Mouse (Mus musculus): Measurements from ENCODE around the gene Ttc21a.
"Not testable (repeated sequence)": the region's sequence is repeated elsewhere in the genome, so short reads cannot be mapped to it uniquely, and the experiment has no call there.

The Ttc21a gene

DNA sequence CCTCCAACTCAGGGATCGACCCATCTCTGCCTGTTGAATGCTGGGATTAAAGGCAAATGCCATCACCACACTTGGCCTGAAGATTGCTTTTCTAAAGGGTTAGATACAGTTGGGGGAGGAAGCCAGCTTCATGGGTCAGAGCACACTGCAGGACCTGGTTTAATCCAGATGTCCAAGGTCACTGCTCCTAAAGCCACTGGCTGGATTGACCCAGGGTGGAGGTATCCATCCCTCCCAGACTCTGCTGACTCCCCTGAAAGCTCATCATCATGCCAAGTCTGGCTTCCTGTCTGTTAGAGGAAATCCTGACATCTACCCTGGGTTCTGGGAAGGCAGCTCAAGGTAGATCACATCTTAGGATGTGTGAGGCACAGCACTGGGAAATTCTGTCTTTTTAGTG lies 61.4 kb downstream of the Ttc21a start:
- no peak for DNase-seq (ENCODE audit: low spot score in 2 of 2)

DNA sequence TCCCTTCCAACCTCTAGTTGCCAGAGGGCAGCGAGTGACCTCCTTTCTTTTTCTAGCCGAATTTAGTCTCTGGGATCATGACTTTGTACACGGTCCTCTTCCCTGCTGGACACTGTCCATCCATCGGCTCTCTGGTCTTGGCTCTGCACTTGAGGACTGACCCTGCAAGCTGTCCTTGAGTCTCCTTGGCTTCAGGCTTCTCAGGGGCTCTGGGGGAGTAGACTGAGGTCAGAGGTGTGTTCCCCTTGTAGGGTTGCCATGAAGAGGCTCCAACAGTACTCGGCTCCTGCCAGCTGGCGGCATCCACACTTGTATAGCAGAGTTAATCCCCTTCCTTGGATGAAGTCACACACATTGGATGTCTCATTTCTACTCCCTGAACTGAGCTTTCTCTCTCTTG lies 62.2 kb downstream of the Ttc21a start:
- no peak for DNase-seq (ENCODE audit: low spot score in 2 of 2)

DNA sequence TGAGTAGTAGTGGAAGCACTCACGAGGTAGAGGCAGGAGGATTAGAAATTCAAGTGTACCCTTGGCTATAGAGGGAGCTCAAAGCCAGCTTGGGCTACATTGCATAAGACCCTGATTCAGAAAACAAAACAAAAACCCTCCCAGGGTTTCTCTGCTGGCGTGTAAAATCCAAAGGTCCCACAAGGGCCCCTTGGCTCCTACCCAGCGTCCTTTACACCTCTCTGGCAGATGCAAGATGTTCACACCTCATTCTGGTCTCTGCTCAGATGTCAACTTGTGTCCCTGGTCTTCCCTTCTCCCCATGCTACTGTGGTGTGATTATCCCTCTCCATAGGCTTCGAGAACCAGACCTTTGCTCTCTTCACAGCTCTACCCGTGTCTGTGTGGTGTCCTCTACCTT lies 63.4 kb downstream of the Ttc21a start:
- no peak for DNase-seq (ENCODE audit: low spot score in 2 of 2)

DNA sequence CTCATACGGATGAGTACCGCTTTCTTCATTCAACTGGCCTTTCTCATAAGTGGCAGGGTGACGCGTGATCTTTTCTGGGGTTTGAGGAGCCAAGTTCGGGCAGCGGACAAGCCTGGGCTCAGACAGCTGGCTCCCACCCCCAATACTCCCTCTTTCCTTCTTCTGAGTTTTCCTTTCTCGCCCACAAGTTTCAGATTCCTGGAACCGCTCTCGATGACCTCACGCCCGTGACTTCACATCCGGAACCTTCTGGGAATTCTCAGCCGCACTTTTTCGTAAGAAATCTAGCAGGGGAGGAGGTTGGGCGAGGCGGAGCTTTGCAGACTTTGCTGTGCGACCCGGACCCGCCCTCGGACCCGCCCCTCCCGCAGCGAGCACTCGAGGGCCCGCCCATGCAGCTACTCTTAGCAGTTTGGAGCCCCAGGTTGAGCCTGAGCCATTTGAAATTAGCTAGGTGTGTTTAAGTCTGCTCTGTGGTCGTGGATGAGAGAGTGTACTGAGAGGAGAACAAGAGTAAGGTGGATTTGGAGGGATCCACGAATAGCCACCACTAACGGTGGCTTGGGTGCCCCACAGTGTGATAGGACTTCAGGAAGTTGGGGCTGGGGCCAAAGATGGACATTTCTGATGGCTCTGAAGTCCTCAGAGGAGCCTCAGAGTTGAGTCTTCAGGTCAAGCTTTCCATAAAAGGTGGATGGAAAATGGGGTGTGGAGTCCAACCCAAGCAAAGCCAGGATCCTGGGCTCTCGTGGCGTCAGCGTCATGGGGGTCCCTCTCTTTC lies 64.7 kb downstream of the Ttc21a start:
- DNase-seq (ENCODE audit: low spot score in 2 of 2), result peak; percentile 71 to 73

DNA sequence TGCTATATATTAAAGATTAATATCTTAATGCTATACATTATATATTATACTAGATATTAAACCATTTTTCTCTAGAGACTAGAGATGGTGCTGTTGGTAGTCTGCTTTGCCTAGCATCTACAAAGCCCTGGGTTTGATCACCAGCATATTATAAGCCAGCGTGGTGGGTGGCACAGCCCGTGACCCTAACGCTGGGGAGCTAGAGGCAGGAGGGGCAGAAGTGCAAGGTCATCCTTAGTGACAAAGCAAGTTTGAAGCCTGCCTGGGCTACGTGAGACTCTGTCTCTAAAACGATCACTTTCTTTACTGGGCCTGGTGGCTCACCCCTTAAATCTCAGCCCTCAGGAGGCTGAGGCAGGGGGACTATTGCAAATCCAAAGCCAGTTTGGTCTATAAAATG lies 65.5 kb downstream of the Ttc21a start:
- DNase-seq (ENCODE audit: low spot score in 2 of 2), result no peak

DNA sequence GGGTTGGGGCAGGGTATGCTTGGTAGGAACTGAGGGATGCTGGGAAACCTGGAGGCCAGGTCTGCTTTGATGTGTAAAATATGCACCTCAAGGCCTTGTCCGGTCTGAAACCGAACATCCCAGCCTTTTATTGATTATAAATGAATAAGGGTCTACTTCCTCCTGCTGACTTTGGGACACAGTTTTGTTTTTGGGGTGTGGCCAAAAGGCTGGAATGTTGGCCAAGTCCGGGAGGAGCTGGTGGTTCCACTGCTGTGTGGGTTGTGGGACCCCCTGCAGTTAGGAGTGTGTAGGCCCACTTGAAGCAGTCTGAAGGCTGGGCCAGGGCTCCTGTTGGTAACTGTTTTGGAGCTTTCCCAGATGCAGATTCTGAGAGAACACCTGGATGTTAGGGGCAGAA lies 68.5 kb downstream of the Ttc21a start:
- DNase-seq (ENCODE audit: low spot score in 2 of 2), result no peak

DNA sequence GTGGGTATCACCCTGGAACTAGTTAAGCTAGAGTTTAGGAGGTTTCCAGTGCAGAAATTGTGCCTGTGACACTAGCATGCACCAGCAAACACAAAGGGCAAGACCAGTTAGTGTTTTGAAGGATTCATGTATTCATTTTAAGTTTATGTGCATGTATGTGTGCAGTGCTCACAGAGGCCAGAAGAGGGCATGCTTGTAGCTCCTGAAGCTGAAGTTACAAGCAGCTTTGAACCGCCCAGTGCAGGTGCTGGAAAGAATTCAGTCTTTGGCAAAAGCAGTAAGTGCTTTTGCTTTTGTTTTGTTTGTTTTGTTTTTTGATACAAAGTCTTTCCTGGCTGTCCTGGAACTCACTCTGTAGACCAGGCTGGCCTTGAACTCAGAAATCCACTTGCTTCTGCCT lies 70.4 kb downstream of the Ttc21a start:
- DNase-seq (ENCODE audit: low spot score in 2 of 2), result no peak

DNA sequence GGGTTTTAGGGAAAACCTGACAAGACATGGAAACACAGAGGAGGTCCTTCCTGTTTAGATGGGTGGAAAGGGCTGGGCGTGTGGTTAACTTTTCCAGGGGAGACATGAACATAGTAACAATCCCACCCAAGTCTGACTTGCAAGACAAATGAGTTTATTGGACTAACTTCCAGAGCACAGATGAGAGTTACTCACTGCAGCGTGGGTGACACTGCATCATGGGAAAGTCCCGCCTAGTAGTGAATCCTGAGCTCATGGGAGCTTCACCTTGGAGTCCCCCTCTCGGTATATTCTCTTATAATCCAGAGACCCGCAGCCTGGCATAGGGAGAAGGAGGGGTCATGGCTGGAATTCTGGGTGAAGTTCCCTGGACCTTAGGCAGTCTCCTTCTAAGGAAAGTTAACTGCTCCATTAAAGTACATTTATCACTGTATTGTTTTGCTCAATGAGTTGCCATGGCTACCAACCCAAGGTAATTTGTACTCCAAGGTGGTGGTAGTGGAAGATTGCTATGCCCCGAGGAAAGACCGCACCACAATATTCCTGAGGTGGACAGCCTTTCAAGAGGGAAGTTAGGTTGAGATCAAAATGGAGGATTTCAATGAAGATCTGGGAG lies 71.9 kb downstream of the Ttc21a start:
- DNase-seq (ENCODE audit: low spot score in 2 of 2), result no peak

DNA sequence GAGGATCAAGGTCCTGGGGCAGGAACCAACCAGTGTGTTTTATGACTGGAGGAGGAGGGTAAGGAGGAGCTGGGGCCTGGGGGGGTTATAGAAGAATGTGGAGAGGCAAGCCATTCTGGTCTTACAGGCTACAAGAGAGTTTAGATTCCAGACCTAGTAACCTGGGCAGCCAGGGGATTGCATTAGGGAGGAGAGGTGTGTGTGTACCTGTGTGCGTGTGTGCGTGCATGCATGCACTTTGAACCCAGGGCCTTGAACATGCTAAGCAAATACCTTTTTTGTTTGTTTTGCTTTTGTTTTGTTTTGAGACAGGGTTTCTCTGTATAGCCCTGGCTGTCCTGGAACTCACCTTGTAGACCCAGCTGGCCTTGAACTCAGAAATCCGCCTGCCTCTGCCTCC lies 72.5 kb downstream of the Ttc21a start:
- no peak for DNase-seq (ENCODE audit: low spot score in 2 of 2)

DNA sequence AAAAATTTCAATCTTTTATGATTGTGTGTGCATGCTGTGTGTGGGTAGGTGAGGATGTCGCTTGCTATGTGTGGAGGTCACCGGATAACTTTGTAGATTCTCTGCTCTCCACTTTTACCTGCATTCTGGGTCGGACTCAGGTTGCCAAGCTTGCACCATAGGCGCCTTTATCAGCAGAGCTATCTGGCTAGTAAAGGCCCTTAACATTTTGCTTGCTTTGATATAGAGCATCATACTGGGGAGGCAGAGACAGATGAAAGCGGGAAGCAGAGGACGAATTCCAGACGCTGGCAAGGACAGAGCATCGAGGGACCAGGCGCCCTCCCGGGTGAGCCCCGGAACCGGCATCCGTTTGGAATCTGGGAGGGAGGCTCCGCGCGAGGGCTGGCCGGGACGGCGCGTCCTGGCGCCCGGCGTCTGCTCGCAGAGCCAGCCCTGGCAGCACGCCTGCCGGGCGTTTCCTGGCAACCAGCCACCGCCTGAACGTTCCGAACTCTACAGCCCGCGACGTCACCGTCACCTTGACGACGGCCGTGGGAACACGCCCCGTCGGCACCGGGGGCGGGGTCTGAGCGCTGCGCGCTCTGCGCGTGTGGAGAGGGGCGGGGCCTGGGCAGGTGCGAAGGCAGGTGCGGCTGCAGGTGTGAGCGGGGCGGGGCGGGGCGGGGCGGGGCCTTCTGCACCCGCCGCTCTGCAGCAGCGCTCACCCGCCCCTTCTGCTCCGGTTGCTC lies 73.5 kb downstream of the Ttc21a start:
- DNase-seq (ENCODE audit: low spot score in 2 of 2), result peak; percentile 93 to 96

DNA sequence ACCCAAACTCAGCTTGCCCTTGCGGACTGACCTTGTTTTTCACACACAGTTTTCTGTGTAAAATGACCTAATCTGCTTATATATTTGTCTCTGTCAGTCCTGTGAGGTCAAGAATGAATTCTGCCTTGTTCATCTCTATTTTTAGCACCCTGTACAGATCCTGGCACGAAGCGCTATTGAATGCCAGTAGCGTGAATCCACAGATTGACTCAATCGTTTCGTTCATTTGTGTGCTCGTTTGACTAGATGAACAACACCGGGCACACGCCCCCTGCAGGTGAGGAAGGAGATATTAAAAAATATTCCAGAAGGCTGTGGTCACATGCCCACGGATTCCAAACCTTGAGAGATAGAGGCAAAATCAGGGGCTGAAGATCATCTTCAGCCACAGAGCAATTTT lies 74.1 kb downstream of the Ttc21a start:
- DNase-seq (ENCODE audit: low spot score in 2 of 2), result peak; percentile 46 to 72

DNA sequence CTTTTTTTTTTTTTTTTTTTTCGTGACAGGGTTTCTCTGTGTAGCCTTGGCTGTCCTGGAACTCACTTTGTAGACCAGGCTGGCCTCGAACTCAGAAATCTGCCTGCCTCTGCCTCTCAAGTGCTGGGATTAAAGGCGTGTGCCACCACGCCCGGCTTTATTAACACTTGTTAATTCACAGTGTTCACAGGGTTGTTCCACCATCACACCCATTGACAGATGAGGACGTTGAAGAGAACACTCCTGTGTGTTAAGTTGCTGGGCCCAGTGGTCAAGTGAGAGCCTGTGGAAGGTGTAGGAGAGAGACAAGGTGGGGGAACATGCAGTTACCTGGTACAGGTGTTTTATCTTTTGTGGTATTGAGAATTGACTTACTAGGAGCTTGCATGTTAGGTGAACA lies 74.8 kb downstream of the Ttc21a start:
- DNase-seq (ENCODE audit: low spot score in 2 of 2), result not testable (repeated sequence)

DNA sequence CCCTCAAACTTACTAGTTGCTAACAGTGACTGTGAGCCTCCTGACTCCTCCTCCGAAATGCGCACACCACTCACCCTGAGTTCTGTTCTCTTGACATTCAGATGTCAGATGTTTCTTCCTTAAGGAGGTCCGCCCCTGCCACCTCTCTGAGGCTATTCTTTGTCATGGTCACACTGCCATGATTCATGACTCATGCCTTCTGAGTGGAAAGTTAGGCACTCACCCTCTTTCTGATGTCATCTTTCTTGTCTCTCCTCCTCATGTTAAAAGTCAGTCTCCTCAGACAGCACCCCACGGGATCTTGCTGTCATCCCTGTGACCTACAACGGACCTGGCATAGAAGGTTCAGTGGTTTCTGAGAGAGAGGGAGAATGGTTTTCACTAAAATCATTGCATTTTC lies 75.4 kb downstream of the Ttc21a start:
- no peak for DNase-seq (ENCODE audit: low spot score in 2 of 2)

DNA sequence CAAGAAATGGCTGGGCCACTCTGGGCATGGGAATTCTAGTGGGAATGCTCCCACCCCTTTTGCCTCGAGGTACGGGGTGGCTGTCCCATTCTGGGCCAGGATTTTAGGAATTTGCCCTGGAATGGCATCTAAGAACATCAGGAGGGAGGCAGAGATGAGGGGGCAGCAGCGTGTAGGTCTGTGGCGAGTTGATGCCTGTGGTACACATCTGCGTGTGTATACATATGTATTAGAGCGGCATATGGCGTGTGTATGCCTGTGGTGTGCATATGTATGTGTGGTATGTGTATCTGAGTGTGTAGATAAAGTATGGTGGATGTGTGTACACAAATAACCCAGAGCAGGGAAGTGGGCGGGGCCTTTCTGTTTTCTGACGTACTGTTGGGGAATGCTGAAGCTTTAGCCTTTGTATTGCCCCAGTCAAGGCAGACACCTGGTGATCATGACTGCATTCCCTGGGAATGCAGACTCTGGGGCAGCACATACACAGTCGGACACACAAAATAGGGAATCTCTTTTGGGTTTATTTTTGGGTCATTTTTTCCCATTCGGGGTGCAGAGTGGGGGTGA lies 75.9 kb downstream of the Ttc21a start:
- DNase-seq (ENCODE audit: low spot score in 2 of 2), result no peak

DNA sequence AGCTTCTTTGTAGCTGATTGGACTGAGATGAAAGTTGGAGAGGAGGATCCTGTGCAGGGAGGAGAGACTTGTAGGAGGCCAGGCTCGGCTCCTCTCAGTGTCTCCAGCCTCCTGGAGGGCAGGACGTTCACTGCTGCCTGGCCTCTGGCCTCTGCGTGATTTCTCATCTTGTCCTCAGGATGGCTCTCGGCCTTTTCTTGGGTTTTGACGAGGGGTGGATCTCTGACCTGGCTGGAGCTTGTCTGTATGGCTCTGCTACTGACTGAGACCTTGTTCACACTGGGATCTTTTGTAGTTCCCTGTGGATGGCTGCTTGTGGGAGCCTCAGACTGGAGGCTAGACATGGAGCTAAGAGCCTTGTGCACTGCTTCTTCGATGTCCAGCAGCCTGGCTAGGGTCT lies 77.4 kb downstream of the Ttc21a start:
- DNase-seq (ENCODE audit: low spot score in 2 of 2), result no peak

DNA sequence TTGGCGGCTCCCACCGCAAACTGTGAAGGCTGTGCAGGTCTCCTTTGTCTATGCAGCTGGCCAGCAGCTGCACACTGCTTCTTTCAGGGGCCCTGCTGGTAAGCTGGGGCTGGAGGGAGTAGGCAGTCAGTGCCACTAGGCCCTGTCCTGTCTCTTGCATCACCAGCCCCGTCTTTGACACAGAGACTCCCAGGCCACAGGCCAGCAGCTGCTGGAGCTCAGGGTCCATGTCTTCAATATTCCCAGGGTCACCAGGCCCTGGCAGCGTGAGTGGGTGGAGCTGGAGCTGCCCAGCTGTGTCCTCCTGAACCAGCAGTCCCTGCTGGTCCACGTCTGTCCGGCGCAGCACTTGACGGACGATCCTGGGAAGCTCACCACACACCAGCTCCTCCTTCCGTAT lies 79.5 kb downstream of the Ttc21a start:
- no peak for DNase-seq (ENCODE audit: low spot score in 2 of 2)

Data from thymus, postnatal 10 days (tissue).